Mouse (Mus musculus) olfactory bulb, adult 2 months (tissue): ENCODE results near the gene Gpr62.

Source experiments
- CTCF ChIP-seq: fragments of 200-500 bp; IDR thresholded peaks from 2 replicates; pipeline ENCODE4 v1.5.1; 2012; ENCODE audit warnings: low read depth, mild to moderate bottlenecking, low read length, moderate library complexity; ENCODE audit not compliant: insufficient read depth
- POLR2A ChIP-seq: fragments of 200-500 bp; IDR thresholded peaks from 2 replicates; pipeline ENCODE4 v1.6.1; 2012; ENCODE audit warnings: mild to moderate bottlenecking, low read depth, low read length, moderate library complexity; ENCODE audit not compliant: insufficient read depth

DNA sequence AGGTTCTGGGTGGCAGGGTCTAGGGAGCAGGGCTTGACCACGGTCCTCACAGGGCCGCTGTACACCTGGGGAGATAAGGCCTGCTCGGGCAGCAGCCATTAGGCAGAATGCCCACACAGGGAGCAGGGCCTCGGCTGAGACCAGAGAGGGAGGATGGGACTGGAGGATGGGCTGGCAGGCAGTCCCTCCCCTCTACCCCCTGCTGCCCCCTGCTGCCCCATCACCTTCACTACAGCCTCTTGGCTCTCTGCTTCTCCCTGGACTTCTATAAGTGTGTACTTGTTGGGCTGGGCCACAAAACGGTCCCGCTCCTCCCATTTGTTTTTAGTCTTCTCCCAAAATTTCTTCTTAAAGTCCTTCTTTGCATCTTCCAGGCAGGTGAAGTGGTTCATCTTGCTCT, 8.7 kb upstream of the Gpr62 start:
- no peak for TF ChIP-seq POLR2A
- peak; percentile 45; the same call in 1 of the 2 replicates for TF ChIP-seq CTCF
